Mouse (Mus musculus) C2C12 (cell line): Measurements from ENCODE around the gene Prkg2.

Experiments
- CEBPB ChIP-seq: IDR thresholded peaks from one replicate; pipeline ENCODE4 v1.6.1; 2011; ENCODE audit warnings: low read depth, mild to moderate bottlenecking, control low read depth, moderate library complexity
- CTCF ChIP-seq: IDR thresholded peaks from one replicate; pipeline ENCODE4 v1.5.1; 2011; ENCODE audit not compliant: control insufficient read depth, insufficient read depth, insufficient read length
- FOSL1 ChIP-seq: IDR thresholded peaks from one replicate; pipeline ENCODE4 v1.8.0; 2011; ENCODE audit warnings: mild to moderate bottlenecking, low read length; ENCODE audit not compliant: poor library complexity, insufficient read depth, severe bottlenecking
- MAX ChIP-seq: IDR thresholded peaks from one replicate; pipeline ENCODE4 v1.6.1; 2011; ENCODE audit warnings: mild to moderate bottlenecking, control low read depth
- MYOD1 ChIP-seq: IDR thresholded peaks from one replicate; pipeline ENCODE4 v1.6.1; 2011; ENCODE audit warnings: low read depth; ENCODE audit not compliant: control insufficient read depth, insufficient read length
- MYOG ChIP-seq: IDR thresholded peaks from one replicate; pipeline ENCODE4 v1.6.1; 2011; ENCODE audit not compliant: control insufficient read depth, insufficient read length; ENCODE audit errors: extremely low read depth
- USF1 ChIP-seq: IDR thresholded peaks from one replicate; pipeline ENCODE4 v1.6.1; 2011; ENCODE audit warnings: low read depth, mild to moderate bottlenecking, control low read depth, moderate library complexity

DNA sequence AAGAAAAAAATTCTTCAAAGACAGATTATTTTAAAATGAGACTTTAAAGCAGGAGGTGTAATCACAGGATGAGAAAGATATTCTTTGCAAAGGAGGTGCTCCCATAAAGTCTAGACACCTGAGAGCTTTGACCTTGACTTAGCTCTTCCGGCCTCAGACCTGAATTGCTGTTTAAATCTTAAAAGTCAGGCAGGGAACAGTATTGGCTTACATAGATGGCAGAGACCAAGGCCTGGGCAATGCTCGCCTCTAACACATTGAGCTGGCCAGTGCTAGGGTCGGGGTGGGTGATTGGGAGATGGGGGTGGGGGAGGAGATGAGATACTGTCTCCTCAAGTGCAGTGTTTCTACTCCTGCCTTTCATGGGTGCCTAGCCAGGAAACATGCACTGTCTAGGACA lies 22.0 kb downstream of the Prkg2 start:
- TF ChIP-seq CTCF (no peak), MYOD1 (no peak), CEBPB (no peak), MAX (no peak), MYOG (no peak), USF1 (no peak), FOSL1 (no peak)
